Mouse (Mus musculus) intestine, postnatal 0 days (tissue): Measurements from ENCODE around the gene Zfp383. TPM values are rescaled to one million over a fixed set of nuclear protein-coding genes. Genes with fewer than 3 reads are reported as not detected.
"Not testable (repeated sequence)": the region's sequence is repeated elsewhere in the genome, so short reads cannot be mapped to it uniquely, and the experiment has no call there.

ENCODE experiments used
- ATAC-seq: fragments of 200-750 bp; cut with Nextera tagmentation; 2 replicates; pipeline ENCODE4 v1.8.0; 2017; ENCODE audit warnings: mild to moderate bottlenecking, moderate TSS enrichment, moderate library complexity
- H3K27ac ChIP-seq: fragments of 300-500 bp; sonication (generic); 2 replicates; pipeline ENCODE4 v1.5.1; 2014; ENCODE audit warnings: mild to moderate bottlenecking, low read depth, low read length, moderate library complexity
- H3K27me3 ChIP-seq: fragments of 300-500 bp; sonication (generic); replicated peaks from 2 replicates; pipeline ENCODE4 v1.6.1; 2014; ENCODE audit warnings: low read length, mixed read lengths; ENCODE audit not compliant: control insufficient read depth, insufficient read depth
- H3K36me3 ChIP-seq: fragments of 300-500 bp; sonication (generic); 2 replicates; pipeline ENCODE4 v1.6.1; 2014; ENCODE audit warnings: mild to moderate bottlenecking, moderate library complexity; ENCODE audit not compliant: control insufficient read depth, insufficient read depth
- H3K4me1 ChIP-seq: fragments of 300-500 bp; sonication (generic); replicated peaks from 2 replicates; pipeline ENCODE4 v1.6.1; 2014; ENCODE audit warnings: antibody characterized with exemption, low read length, mixed read lengths; ENCODE audit not compliant: control insufficient read depth, insufficient read depth
- H3K4me2 ChIP-seq: fragments of 300-500 bp; sonication (generic); replicated peaks from 2 replicates; pipeline ENCODE4 v1.6.1; 2014; ENCODE audit warnings: low read depth, mild to moderate bottlenecking, moderate library complexity
- H3K4me3 ChIP-seq: fragments of 300-500 bp; sonication (generic); 2 replicates; pipeline ENCODE4 v1.5.1; 2014; ENCODE audit warnings: low read depth, low read length
- H3K9ac ChIP-seq: fragments of 300-500 bp; sonication (generic); 2 replicates; pipeline ENCODE4 v1.6.1; 2014; ENCODE audit warnings: mild to moderate bottlenecking, low read depth, low read length
- H3K9me3 ChIP-seq: fragments of 300-500 bp; sonication (generic); 2 replicates; pipeline ENCODE4 v1.6.1; 2016; ENCODE audit warnings: mixed run types; ENCODE audit not compliant: control insufficient read depth
- CTCF ChIP-seq: sonication (generic); IDR thresholded peaks from 2 replicates; pipeline ENCODE4 v1.5.1; 2016; ENCODE audit warnings: low read depth, mild to moderate bottlenecking, control low read depth, antibody characterized with exemption, moderate library complexity
- WGBS: fragments of 180-500 bp; shearing (Covaris S2); extraction: QIAGEN DNeasy Blood & Tissue Kit; methylation state at CpG from one replicate; pipeline ENCODE4 v1.1.7; 2014; 5-methylcytosine and 5-hydroxymethylcytosine counted together
- polyA plus RNA-seq: library from polyadenylated mRNA; unstranded; fragments of >200 nt; fragmentation: Nextera tagmentation; extraction: Ambion mirVana; gene quantifications from 2 replicates; pipeline ENCODE4 v1.2.1, GENCODE M21; 2015

Zfp383 gene
- 1.4 and 1.8 TPM in 2 replicates for polyA plus RNA-seq

- Histone ChIP-seq H3K36me3 (peaks cover 12% of the 10 kb centered on the region), H3K4me2 (peak within 1 kb of the TSS; percentile 62), H3K9me3 (no peaks in the 10 kb centered on the region), H3K27ac (no peak within 1 kb of the TSS), H3K9ac (peak within 1 kb of the TSS; percentile 34), H3K4me3 (peak within 1 kb of the TSS; percentile 60), H3K27me3 (no peaks in the 10 kb centered on the region), H3K4me1 (no peaks in the 10 kb centered on the region)
- WGBS = under 1% methylated on average over 33 of the region's 33 CpGs
- peak; percentile 69 for ATAC-seq
- TF ChIP-seq CTCF = no peak
Observed at GRCm38 (mm10) chr7:29908130-29908950, at the start of gene Zfp383. TSS of gene Zfp383 (plus strand) at chr7:29908223.

GRCm38 (mm10) chr7:29859532-29860517 is 48.2 kb upstream of the Zfp383 start, which contains the start of gene Zfp420:
TSS of gene Zfp420 (plus strand) at chr7:29859979.
- H3K4me3 ChIP-seq = peak within 1 kb of the TSS; percentile 60
- H3K4me2 ChIP-seq = peak within 1 kb of the TSS; percentile 89
- H3K9me3 ChIP-seq = no peaks in the 10 kb centered on the region
- 4% methylated on average over 32 of the region's 32 CpGs for WGBS
- peak; percentile 60 for TF ChIP-seq CTCF
- ATAC-seq = peak; percentile 91
- H3K36me3 ChIP-seq = no peaks in the 10 kb centered on the region
- no peak within 1 kb of the TSS; the same call in 1 of the 2 replicates for H3K27ac ChIP-seq
- peak within 1 kb of the TSS; percentile 50; the same call in 1 of the 2 replicates for H3K9ac ChIP-seq
- H3K27me3 ChIP-seq = no peaks in the 10 kb centered on the region
- H3K4me1 ChIP-seq = no peaks in the 10 kb centered on the region

DNA sequence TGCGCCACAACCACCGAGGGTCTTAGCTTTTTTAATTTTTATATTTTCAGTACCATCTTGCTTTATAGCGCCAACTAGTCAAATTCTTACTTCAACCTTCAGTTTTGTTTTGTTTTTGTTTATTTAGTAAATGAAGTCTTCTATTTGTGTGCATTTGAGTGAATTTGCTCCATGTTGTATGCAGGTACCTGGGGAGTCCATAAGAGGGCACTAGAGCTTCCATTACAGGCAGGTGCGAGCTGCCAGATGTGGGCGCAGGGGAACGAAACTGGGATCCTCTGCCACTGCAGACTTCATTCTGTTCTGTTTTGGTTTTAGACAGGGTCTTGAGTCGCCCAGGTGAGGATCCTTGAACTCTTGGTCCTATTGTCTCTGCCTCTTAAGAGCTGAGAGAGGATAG is 46.4 kb upstream of the Zfp383 start:
- Histone ChIP-seq H3K4me3 (no peak overlapping the region), H3K9me3 (no peaks in the 10 kb centered on the region), H3K27me3 (no peaks in the 10 kb centered on the region), H3K9ac (no peak overlapping the region), H3K4me2 (no peak overlapping the region), H3K27ac (no peak overlapping the region), H3K36me3 (no peaks in the 10 kb centered on the region), H3K4me1 (no peaks in the 10 kb centered on the region)
- no peak for ATAC-seq
- WGBS = 90% methylated on average over 7 of the region's 7 CpGs
- TF ChIP-seq CTCF = peak; percentile 40

- WGBS = 94% methylated on average over 10 of the region's 10 CpGs
- Histone ChIP-seq H3K9me3 (peaks cover 22% of the 10 kb centered on the region), H3K4me1 (no peaks in the 10 kb centered on the region), H3K27me3 (no peaks in the 10 kb centered on the region), H3K9ac (no peak overlapping the region), H3K4me3 (no peak overlapping the region), H3K36me3 (peaks cover 19% of the 10 kb centered on the region), H3K4me2 (no peak overlapping the region), H3K27ac (no peak overlapping the region)
- no peak for TF ChIP-seq CTCF
- no peak for ATAC-seq
Observed at GRCm38 (mm10) chr7:29874256-29874655, 33.8 kb upstream of the Zfp383 start.

GRCm38 (mm10) chr7:29877561-29877960 is 30.5 kb upstream of the Zfp383 start:
- WGBS = 95% methylated on average over 9 of the region's 9 CpGs
- Histone ChIP-seq H3K36me3 (peaks cover 19% of the 10 kb centered on the region), H3K9me3 (peaks cover 22% of the 10 kb centered on the region)
- H3K4me1 ChIP-seq, H3K27me3 ChIP-seq, H3K27ac ChIP-seq, H3K4me3 ChIP-seq, ATAC-seq, H3K4me2 ChIP-seq, H3K9ac ChIP-seq: not testable (repeated sequence)

DNA sequence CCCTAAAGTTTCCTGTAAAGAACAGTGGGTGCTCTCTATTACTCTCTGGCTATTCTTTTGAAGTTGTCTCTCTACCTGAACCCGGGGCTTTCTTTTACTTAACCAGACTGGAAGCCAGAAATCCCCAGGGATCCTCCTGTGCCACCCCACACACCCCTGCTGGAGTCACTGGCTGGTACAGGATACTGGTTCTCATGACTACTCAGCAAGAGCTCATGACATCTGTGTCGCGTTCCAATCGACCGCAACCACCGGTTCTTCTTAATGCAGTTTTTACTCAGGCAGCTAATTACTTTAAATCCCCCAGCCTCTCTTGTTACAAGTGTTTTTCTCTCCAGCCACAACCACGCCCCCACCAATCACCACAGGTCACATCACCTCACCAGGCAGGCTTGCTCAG is 28.0 kb upstream of the Zfp383 start:
- no peaks in the 10 kb centered on the region for H3K27me3 ChIP-seq
- ATAC-seq = no peak
- no peak overlapping the region for H3K9ac ChIP-seq
- no peaks in the 10 kb centered on the region for H3K4me1 ChIP-seq
- peaks cover 11% of the 10 kb centered on the region for H3K9me3 ChIP-seq
- no peak overlapping the region for H3K27ac ChIP-seq
- no peak overlapping the region for H3K4me3 ChIP-seq
- peaks cover 9% of the 10 kb centered on the region; the same call in 1 of the 2 replicates for H3K36me3 ChIP-seq
- no peak overlapping the region for H3K4me2 ChIP-seq
- WGBS = 79% methylated on average over 7 of the region's 7 CpGs
- TF ChIP-seq CTCF = no peak
